Mouse (Mus musculus) cortical plate, adult 2 months (tissue): ENCODE measurements around the gene Ddi2.

Experiments used
- CTCF ChIP-seq: fragments of 200-500 bp; IDR thresholded peaks from 2 replicates; pipeline ENCODE4 v1.5.1; 2011; ENCODE audit warnings: mild to moderate bottlenecking, control low read depth, low read length; ENCODE audit not compliant: insufficient read depth; ENCODE audit errors: extremely low read depth
- POLR2A ChIP-seq: fragments of 200-500 bp; IDR thresholded peaks from 2 replicates; pipeline ENCODE4 v1.6.1; 2011; ENCODE audit warnings: mild to moderate bottlenecking, low read length, control low read depth; ENCODE audit not compliant: insufficient read depth; ENCODE audit errors: extremely low read depth

DNA sequence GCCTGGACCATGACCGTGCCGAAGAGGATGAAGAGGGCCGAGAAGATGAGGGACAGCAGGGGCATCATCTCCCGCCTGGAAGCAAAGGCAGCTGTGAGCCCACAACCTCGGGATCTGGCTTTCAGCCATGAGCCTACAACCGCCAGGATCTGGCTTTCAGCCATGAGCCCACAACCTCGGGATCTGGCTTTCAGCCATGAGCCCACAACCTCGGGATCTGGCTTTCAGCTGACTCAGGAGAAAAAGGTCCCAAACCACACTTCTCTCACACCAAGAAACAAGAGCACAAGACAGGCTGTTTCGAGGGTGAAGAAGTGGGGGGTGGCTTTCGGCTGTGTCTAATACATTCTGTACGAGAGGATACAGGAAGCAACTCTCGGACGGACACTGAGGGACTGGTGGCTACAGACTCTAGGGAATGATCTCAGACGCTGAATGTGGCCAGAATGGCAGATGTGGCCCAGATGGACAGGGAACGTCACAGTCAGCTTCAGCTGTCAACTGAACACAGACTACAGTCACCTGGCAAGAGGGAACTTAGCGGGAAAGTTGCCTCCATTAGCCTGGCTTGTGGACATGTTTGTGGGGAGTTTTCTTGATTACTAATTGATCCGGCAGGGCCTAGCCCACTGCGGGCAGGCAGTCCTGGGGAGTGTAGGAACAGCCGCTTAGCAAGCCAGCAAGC is 43.6 kb upstream of the Ddi2 start:
- TF ChIP-seq POLR2A (no peak), CTCF (no peak)
